Comparison of ENCODE assay signal across 27 mouse cellular contexts in the genomic region with DNA sequence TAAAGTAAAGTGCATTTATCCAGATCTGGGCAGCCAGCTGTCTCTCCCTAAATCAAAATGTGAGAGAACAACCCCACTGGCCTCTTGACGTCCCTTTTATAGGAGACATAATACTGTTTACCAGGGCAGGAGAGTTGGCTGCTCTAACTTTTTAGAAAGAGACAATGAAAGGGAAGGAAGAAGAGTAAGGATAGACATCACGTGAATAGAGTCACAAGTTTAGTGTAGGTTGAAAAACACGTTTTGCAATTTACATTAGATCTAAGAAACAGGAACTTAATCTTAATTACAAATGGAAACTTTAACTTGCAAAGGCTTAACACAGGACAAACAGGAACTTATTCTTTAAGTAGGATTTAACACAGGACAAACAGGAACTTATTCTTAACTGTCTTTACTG. TPM values are rescaled to one million over a fixed set of nuclear protein-coding genes. Genes with fewer than 3 reads are reported as not detected.
DNase-seq lines count a peak whose midpoint lies in the region; ATAC-seq lines count a peak whose summit lies in the region.
"Had no signal": no experiment of that assay in that cellular context is flagged by ENCODE, and none has a peak within 500 bp of the region (broad histone marks: within the 10 kb centered on the region; RNA-seq: fewer than 3 reads in every experiment).

No protein-coding gene starts in this region.

- peak; percentile 26 for ATAC-seq in CD4-positive, CD25-positive, alpha-beta regulatory T cell, adult 4 months
- peak; percentile 74 for ATAC-seq in common myeloid progenitor, adult 5-6 weeks (replicated peaks; ENCODE audit: low read depth, poor library complexity, severe bottlenecking)
- peak; percentile 83 for ATAC-seq in megakaryocyte progenitor cell, adult 5-6 weeks (replicated peaks; ENCODE audit: poor library complexity)
- ATAC-seq: forebrain, embryonic 13.5 days; hindbrain, embryonic 16.5 days; intestine, embryonic 15.5 days; lung, postnatal 0 days; midbrain, embryonic 16.5 days had no signal

- peak; percentile 58 for DNase-seq in A20 (ENCODE audit: low read depth, low spot score)
- DNase-seq in gastrocnemius, postnatal 14 days = no peak
- DNase-seq in thymus, postnatal 10 days (ENCODE audit: low spot score in 2 of 2) = no peak
- no peak for DNase-seq in frontal cortex, postnatal 10 days (ENCODE audit: low spot score in 2 of 2)
- DNase-seq: adrenal gland, postnatal 36 days; cerebellum, adult 2 months; cerebellum, postnatal 25 days; gastrocnemius, postnatal 25 days; heart, adult 18-20 months; heart, postnatal 10 days; kidney, adult 2 months; kidney, postnatal 4 days; layer of hippocampus, postnatal 36 days; left cerebral cortex, postnatal 4 days; liver, embryonic 13.5 days; lung, adult 18-20 months; lung, postnatal 4 days; right cerebral cortex, postnatal 4 days; thymus, postnatal 25 days had no signal

- intact Hi-C loops in gastrocnemius, postnatal 14 days (cut with DNase I; ENCODE audit: low total_unique reads) = no loop called here

RNA-seq across cellular contexts. Expression of gene Slc9a7, which starts 15.6 kb away (rescaled TPM):
- 1 to 10 TPM; 4.7 to 5.7 TPM for polyA plus RNA-seq in CD4-positive, CD25-positive, alpha-beta regulatory T cell, adult 4 months (2017; shearing (Covaris generic))
- 9.2 and 10.4 TPM in 2 replicates for total RNA-seq in common myeloid progenitor, adult 5-6 weeks (2017)
- 5.4 and 9.0 TPM in 2 replicates for total RNA-seq in megakaryocyte progenitor cell, adult 5-6 weeks (2015)
- total RNA-seq in megakaryocyte progenitor cell, adult 5-6 weeks (2017) = 7.1 TPM in 2 replicates
- 1 to 10 TPM; 7.4 to 8.7 TPM for total RNA-seq in gastrocnemius, postnatal 14 days (2021)

RNA-seq across cellular contexts. Expression of gene Rp2, which starts 57.1 kb away (rescaled TPM):
- 10 to 100 TPM in 1 of 2 experiments, 1 to 10 TPM in 1; 7.6 to 11.0 TPM for polyA plus RNA-seq in CD4-positive, CD25-positive, alpha-beta regulatory T cell, adult 4 months (2017; shearing (Covaris generic))
- 28.2 and 29.0 TPM in 2 replicates for total RNA-seq in common myeloid progenitor, adult 5-6 weeks (2017)
- 43.8 and 48.7 TPM in 2 replicates for total RNA-seq in megakaryocyte progenitor cell, adult 5-6 weeks (2015)
- total RNA-seq in megakaryocyte progenitor cell, adult 5-6 weeks (2017) = 36.5 and 47.4 TPM in 2 replicates
- 1 to 10 TPM; 5.2 to 5.7 TPM for total RNA-seq in gastrocnemius, postnatal 14 days (2021)

Comparison
In these comparisons a context has a peak if more than half of its experiments do, and no peak if none do; other contexts are left out.
1. ATAC-seq: peak in every context shown above with its lines; median percentile 83 in megakaryocyte progenitor cell, adult 5-6 weeks; 74 in common myeloid progenitor, adult 5-6 weeks; 26 in CD4-positive, CD25-positive, alpha-beta regulatory T cell, adult 4 months.